Mouse (Mus musculus) MEL-GATA-1-ER (cell line): ENCODE results near the gene Gabpa.
A peak's percentile ranks its signal among the peaks of the same experiment; 100 is the strongest.

Source experiments
- DNase-seq: peaks from one replicate; pipeline ENCODE4 v3.0.0-alpha.2; 2012; ENCODE audit warnings: low read depth; ENCODE audit errors: extremely low read depth

The Gabpa gene

GRCm38 (mm10) chr16:84834745-84835440, at the start of gene Gabpa:
Gabpa (plus strand) TSS chr16:84834925.
- DNase-seq = peak; percentile 95

DNA sequence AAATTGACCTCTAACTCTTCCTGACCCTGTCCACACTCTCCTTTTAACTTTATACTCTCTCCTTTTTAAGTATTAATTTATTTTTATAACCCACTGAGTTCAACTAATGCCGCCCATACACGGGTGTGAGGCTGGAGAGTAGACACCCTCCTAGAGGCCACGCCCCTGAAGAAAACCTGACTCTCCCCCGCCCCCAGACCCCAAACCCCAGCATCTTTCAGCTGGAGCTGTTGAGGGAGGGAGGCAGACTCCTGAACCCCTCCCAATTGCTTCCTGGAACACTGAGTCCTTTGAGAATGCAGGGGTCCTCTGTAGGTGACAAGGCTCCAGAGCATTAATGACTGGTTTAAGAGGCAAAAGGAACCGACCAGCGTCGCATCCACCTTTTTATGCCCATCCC, 49.8 kb upstream of the Gabpa start:
- DNase-seq = no peak

GRCm38 (mm10) chr16:84790595-84791165, 44.0 kb upstream of the Gabpa start:
- DNase-seq = no peak

- no peak for DNase-seq
These were observed 41.3 kb upstream of the Gabpa start for GRCm38 (mm10) chr16:84793401-84793800.

- no peak for DNase-seq
These were observed 39.4 kb upstream of the Gabpa start for GRCm38 (mm10) chr16:84795337-84795736.

DNA sequence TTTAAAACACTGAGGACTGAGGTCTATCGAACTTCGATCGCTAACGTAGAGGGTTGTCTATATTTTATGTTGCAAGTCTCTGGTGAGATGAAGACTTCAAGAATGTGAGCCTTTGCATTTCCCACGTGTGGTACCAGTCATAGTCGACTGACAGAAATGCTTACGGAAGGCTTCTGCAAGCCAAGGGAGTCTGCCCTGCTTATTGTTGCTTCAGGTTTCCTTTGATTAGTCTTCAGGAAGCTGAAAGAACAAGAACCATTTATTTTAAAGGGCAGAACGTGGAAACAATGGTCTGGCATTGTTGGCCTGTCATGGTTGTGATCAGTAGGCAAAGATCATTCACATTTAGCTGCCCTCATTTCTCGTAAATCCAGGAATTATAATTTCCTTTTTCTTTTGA, 38.0 kb upstream of the Gabpa start:
- DNase-seq = no peak

GRCm38 (mm10) chr16:84800038-84800437, 34.7 kb upstream of the Gabpa start:
- no peak for DNase-seq

GRCm38 (mm10) chr16:84802217-84802616, 32.5 kb upstream of the Gabpa start:
- DNase-seq = peak; percentile 72

DNA sequence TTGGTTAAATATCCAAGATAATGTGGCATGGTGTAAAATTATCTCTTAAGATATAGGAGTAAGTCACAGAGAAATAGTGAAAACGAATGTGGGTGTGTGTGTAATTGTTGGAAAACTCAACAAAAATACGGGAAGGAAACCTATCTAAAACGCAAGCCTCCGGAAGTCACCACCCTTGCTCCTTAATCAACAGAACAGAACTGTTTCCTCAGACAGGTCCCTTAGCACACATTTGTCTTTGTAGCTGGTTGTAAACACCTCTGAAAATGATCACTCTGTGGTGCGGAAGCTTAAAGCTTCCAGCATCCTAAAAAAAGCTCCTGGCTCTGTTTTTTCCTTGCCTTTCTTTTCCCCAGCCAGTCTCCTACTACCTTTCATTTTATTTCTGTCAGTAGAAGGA, 29.9 kb upstream of the Gabpa start:
- peak; percentile 20 for DNase-seq

- DNase-seq = no peak
These were observed 28.6 kb upstream of the Gabpa start for GRCm38 (mm10) chr16:84806175-84806574.

DNA sequence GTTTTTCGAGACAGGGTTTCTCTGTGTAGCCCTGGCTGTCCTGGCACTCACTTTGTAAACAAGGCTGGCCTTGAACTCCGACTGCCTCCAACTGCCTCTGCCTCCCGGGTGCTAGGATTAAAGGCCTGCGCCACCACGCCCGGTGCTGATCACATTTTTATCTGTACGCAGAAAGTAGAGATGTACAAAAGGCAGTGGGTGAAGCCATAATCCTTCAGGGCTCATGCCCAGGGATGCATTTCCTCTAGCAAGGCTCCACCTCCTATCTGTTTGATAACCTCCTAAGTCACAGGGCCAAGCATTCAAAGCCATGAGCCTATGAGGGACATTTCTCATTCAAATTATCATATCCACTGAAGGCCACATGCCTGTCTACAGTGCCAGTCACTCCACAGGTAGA, 26.9 kb upstream of the Gabpa start:
- no peak for DNase-seq

DNA sequence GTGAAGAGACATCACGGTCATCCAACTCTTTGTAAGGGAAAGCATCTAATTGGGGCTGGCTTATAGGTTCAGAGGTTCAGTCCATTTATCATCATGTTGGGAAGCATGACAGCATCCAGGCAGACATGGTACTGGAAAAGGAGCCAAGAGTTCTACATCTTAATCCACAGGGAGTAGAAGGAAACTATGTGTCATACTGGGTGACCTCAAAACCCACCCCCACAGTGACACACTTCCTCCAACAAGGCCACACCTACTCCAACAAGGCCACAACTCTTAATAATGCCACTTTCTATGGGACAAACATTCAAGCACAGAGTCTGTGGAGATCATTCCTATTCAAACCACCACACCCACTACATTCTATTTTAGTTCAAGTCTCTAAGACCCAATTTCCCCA, 24.5 kb upstream of the Gabpa start:
- DNase-seq = no peak

DNA sequence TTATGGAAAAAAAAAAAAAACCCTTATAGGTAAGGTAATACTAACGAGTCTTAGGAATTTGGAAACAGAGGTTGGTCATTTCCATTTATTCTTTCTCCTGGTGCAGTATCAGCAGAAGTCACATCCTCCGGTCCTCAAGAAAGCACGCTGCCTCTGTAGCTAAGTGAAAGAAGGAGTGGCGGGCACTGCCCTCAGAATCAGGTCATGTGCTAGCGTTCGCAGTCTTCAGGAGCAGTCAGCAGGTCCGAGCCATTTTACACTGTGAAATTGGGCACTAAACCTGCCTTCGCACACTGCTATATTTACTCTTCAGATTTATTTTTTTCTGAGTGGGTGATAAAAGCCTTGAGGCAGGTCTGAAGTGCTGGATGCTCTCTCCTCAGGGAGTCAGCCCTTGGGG, 20.9 kb upstream of the Gabpa start:
- DNase-seq = no peak

DNA sequence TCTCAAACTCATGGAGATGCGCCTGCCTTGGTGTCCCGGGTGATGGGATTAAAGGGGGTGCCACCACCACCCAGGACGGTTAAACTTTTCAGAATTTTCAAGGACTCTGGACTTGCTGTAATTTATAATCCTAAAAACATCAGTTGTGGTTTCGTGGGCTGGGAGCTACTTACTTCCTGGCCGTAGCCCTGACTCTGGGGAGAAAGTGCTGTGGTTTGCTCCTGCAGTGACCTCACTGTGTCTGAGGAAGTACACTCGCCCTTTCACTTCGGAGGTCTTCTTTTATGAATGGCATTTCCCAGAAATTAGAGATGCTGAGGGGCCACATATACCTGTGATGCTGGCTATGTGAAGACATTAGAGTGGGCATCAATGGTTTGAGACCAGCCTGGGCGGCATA, 20.2 kb upstream of the Gabpa start:
- no peak for DNase-seq

DNA sequence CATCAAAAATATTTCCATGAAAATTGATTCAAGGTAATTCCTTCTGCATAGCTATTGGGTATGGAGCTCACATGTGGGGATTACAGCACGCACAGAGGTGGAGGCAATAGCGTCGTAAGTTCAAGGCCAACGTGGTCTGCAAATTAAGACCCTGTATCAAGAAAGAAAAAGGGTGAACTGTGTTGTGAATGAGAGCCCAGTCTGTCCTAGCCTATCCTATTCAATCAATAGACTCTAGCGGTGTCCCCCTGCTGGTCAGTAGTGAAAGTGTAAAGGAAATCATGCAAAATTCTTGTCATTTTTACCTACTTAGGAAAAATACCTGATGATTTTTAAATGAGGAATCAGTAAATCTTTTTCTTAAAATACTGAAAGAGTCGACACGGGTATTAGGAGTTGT, 17.3 kb upstream of the Gabpa start:
- peak; percentile 10 for DNase-seq

- DNase-seq = no peak
These were observed 9.7 kb upstream of the Gabpa start for GRCm38 (mm10) chr16:84825009-84825408.

DNA sequence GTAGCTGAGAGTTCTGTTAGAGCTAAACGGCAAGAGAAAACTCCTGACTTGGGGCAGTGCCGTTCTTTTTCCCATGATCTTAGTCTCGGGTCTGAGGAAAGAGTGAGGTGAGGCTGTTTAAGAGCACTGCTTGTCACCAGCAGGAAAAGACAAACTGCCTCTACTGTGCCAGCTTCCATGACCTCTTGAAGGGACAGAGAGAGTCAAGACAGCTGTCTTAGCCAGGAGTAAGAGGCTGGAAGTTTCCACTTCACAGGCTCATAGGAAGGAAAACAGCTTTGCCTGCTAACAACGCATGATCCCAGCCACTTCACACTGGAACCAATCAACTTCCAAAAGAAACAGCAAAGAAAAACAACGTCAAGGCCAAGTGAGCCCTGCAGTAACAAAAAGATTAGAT, 3.0 kb upstream of the Gabpa start:
- DNase-seq = no peak

GRCm38 (mm10) chr16:84832736-84833135, 2.0 kb upstream of the Gabpa start:
- DNase-seq = no peak

DNA sequence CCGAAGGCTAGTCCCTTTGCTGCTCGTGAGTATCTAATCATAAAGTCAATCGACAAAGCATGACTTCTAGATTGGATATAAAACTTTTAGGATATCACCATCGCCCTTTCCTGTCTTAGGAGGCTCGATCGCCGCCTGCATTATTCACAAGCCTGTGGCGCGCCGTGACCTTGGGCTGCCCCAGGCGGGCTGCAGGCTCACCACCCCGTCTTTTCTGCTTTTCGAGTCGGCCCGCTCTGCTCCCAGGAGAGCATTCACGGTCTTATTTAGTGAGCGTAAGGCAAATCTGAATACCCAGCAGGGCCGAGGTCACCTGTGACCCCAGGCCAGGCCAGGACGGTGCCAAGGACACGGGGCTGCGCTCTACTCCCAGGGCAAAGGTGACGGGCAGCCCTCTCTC, 381 bp upstream of the Gabpa start:
- no peak for DNase-seq

DNA sequence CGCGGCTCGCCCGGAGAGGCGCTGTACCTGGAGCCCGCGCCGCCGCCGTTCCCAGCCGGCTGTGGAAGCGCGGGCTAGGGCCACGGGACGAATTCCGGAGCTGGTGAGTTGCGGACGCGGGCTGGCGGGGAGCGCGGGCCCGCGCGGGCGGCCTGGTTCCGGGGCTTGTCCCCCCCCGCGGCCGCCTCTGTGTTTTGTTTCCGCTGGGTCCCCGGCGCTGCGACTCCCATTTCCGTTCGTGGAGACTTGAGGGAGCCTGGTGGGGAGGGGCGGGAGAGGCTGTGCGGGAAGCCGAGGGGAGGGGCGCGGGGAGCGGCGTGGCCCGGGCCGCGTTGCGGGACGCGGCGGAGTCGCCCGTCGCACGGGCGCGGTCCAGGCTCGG, 707 bp downstream of the Gabpa start, which contains the start of gene Atp5j:
Gene Atp5j, minus strand, starts transcription at position 185 of the 382 bp plus-strand sequence.
- DNase-seq = no peak

- DNase-seq = peak; percentile 81
These were observed 1.4 kb downstream of the Gabpa start for GRCm38 (mm10) chr16:84835823-84836743.

- DNase-seq = no peak
These were observed 3.9 kb downstream of the Gabpa start for GRCm38 (mm10) chr16:84838576-84838975.
